In the genomic region with DNA sequence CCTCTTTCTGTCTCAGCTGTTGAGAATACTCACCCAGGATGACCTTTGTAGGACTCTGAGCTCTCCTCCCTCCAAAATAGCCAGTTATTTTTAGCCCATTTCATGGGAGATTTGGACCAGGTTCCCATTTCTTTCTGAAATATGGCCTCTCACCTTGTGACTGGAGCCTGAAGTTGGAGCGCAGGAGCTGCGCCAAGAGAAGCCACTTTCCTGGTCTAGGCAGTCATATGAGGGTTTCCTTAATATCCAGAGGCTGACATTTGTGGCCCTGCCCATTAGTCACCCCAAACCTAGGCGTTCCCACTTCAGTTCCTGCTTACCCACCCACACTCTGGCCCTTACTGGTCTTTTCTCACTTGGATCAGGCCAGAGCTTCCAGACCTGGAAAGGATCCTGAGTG, we compare ENCODE assay signal across 7 mouse cellular contexts. TPM values are rescaled to one million over a fixed set of nuclear protein-coding genes. Genes with fewer than 3 reads are reported as not detected.
DNase-seq lines count a peak whose midpoint lies in the region; ATAC-seq and TF ChIP-seq lines count a peak whose summit lies in the region.

A gene (plus strand): TSS at position 308 of the 400 bp plus-strand sequence.

- DNase-seq in adrenal gland, postnatal 25 days = no peak
- DNase-seq in heart, adult 11 months = peak; percentile 97
- DNase-seq in large intestine, adult 2 months (ENCODE audit: low read depth, low spot score) = no peak
- DNase-seq in embryo, embryonic 11 days = no peak

- H3K9ac ChIP-seq in ES-Bruce4 (ENCODE audit: low read depth, poor library complexity, severe bottlenecking) = peak within 1 kb of the TSS; percentile 58

- no peaks in the 10 kb centered on the region for H3K27me3 ChIP-seq in ES-Bruce4 (ENCODE audit: control insufficient read depth, insufficient read depth, low read length, poor library complexity, severe bottlenecking)

- H3K36me3 ChIP-seq in ES-Bruce4 (ENCODE audit: control insufficient read depth, insufficient read depth, low read length, poor library complexity, severe bottlenecking) = no peaks in the 10 kb centered on the region

- TF ChIP-seq CTCF in ES-Bruce4 (IDR thresholded peaks at IDR 0.05; ENCODE audit: low read depth, low read length) = no peak

- H3K27ac ChIP-seq in ES-Bruce4 (ENCODE audit: insufficient read depth, low read length) = 0 out of 2 replicates have a peak within 1 kb of the TSS, but pooled peaks have one; percentile 7

- H3K9me3 ChIP-seq in ES-Bruce4 (replicated peaks; ENCODE audit: control insufficient read depth, insufficient read depth, low read length, poor library complexity, severe bottlenecking) = no peaks in the 10 kb centered on the region

- no peak for TF ChIP-seq POLR2A in ES-Bruce4 (IDR thresholded peaks at IDR 0.05; ENCODE audit: insufficient read depth, low read length)

- H3K4me3 ChIP-seq in ES-Bruce4 (ENCODE audit: low read depth, low read length) = peak within 1 kb of the TSS; percentile 83

- TF ChIP-seq EP300 in ES-Bruce4 (IDR thresholded peaks at IDR 0.05; ENCODE audit: insufficient read depth, low read depth, low read length) = no peak

- peak; percentile 32; the same call in 1 of the 2 replicates for ATAC-seq in megakaryocyte, adult 5-6 weeks (ENCODE audit: poor library complexity, severe bottlenecking)
- ATAC-seq in megakaryocyte progenitor cell, adult 5-6 weeks (replicated peaks; ENCODE audit: poor library complexity) = no peak

- H3K4me1 ChIP-seq in ES-Bruce4 (ENCODE audit: control insufficient read depth, insufficient read depth, low read length) = peaks cover 9% of the 10 kb centered on the region

- WGBS in large intestine, adult 2 months = 77% methylated on average over 3 of the region's 3 CpGs

RNA-seq across cellular contexts. Expression of the gene that starts here (rescaled TPM):
- polyA plus RNA-seq in ES-Bruce4 (2011; ENCODE audit: insufficient read depth, insufficient read length, low read depth, missing spikeins) = 8.2 and 8.3 TPM in 2 replicates
- total RNA-seq in adrenal gland, postnatal 25 days (2021) = 10.3 and 16.4 TPM in 2 replicates
- 598 and 654 TPM in 2 replicates for polyA plus RNA-seq in large intestine, adult 2 months (2012; rRNA removed)
- 10.0 and 14.2 TPM in 2 replicates for total RNA-seq in megakaryocyte, adult 5-6 weeks (2015)
- 2.7 and 4.5 TPM in 2 replicates for total RNA-seq in megakaryocyte, adult 5-6 weeks (2017)
- total RNA-seq in megakaryocyte progenitor cell, adult 5-6 weeks (2015) = 7.2 and 11.7 TPM in 2 replicates
- 3.0 and 4.7 TPM in 2 replicates for total RNA-seq in megakaryocyte progenitor cell, adult 5-6 weeks (2017)

Comparison
In these comparisons a context has a peak if more than half of its experiments do, and no peak if none do; other contexts are left out.
1. RNA of the gene that starts here (polyA plus RNA-seq): 598 to 654 TPM in large intestine, adult 2 months; 8.2 to 8.3 TPM in ES-Bruce4; every median in the first group is over 10 times any median in the second.